Mouse (Mus musculus) left cerebral cortex, postnatal 4 days (tissue): Measurements from ENCODE around the gene Pcgf3. TPM values are rescaled to one million over a fixed set of nuclear protein-coding genes. Genes with fewer than 3 reads are reported as not detected.

Experiments used
- DNase-seq: peaks from one replicate; pipeline ENCODE4 v3.0.0-alpha.2; 2022
- intact Hi-C: fragments of 180-260 bp; cut with DNase I; formaldehyde crosslinking; loops from one replicate; pipeline ENCODE4 v1.15.1; 2025
- total RNA-seq, 2 experiments: library from RNA; stranded (reverse); gene quantifications; 2 replicates each; pipeline ENCODE4 v1.2.3; 2021

The Pcgf3 gene
- 10 to 100 TPM; 82.2 to 94.3 TPM for total RNA-seq

GRCm38 (mm10) chr5:108461082-108462065, at the start of gene Pcgf3:
Pcgf3 (plus strand) TSS chr5:108461232.
- intact Hi-C loops: no loop called here

DNA sequence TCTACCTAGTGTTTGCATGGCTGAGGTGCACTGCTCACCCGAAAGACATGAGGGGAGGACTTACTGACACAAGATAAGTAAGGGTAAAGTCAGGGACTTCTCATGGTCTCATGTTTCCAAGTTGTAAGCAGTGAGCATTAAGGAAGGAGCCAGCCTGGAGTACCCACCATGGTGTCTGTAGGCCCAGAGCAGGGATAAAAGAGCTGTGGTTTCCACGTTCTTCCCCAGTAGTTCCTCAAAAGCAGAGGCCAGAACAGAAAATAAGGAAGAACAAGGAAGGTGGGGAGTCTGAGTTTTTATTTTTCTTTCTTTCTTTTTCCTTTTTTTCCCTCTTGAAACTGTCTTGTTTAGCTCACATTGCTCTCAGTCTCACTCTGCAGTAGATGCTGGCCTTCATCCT, 46.3 kb upstream of the Pcgf3 start:
- intact Hi-C loops: no loop called here

More at GRCm38 (mm10) chr5:108461082-108462065, at the start of gene Pcgf3:
- peak; percentile 98 for DNase-seq

GRCm38 (mm10) chr5:108422741-108423140, 38.3 kb upstream of the Pcgf3 start:
- no peak for DNase-seq
- intact Hi-C loops: no loop called here

More for the DNA sequence above, 46.3 kb upstream of the Pcgf3 start:
- no peak for DNase-seq

DNA sequence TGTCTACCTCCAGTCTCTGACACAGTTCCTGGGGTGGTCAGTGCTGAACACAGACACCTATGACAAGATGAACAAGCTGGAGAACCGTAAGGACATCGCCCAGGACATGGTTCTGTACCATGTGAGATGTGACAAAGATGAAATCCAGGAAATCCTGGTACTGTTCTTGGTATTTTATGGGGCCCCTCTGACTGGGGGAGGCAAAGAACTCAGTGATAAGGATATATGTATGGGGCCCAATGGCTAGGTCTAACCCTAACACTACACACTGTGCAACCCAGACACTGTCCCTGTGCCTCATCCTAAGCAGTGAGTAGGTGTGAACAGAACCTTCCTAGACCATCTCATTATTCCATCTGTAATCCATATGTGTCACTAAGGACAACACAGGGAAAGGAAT, 37.6 kb upstream of the Pcgf3 start:
- DNase-seq: no peak
- intact Hi-C loops: no loop called here

- intact Hi-C loops: no loop called here
- peak; percentile 34 for DNase-seq
Measured at GRCm38 (mm10) chr5:108427186-108427585, 33.8 kb upstream of the Pcgf3 start.

DNA sequence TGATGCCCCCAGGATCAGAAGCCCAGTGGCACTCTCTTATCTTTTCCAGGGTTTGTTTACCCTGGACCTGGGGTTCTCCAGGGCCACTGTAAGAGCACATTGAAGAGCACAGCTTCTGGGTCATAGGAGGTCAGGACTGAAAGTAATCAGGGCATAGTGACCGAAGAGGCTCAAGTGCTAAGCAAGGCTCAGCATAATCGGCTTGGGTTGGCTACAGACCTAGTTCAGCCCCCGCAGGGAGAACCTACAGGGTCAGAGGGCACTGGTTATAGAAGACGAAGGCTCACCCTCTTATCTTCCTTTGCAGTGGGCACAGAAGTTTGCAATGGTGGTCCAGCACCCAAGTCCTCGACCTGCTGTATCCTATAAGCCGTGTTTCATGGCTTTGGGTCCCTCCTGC, 29.8 kb upstream of the Pcgf3 start:
- intact Hi-C loops: no loop called here
- DNase-seq: no peak

DNA sequence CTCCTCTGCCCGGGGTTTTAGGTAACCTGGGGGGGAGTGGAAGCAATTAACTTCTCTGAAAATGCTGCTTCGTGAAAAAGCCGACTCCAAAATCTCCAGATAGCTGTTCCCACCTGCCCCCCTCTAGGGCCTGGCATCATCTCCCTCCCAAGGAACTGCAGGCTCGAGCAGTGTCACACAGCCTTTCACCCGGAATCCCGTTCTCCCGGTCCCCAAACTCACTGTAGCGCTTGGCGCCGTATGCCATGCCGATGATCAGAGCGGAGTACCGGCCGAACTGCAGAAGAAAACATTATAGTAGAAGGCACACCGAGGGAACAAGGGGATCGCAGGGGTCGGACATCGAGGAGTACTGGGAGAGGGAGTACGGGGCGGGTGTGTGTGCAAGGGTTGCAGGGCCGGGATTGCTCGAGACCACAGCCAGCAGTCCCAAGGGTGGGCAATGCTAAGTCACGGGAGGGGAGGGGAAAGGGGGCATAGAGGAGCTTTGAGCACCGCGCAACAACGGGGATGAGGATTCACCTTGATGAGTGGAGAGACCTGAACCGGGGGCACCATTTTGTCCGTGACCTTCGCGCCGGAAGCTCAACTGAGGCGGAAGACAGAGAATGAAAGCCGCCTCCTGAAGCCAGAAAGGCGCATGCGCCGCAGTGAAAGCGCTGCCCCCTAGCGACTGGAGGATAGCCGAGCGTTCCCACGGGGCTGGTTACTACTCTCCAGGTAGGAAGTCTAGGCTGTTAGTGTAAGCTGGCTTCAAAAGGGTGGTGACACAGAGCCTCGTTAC, 27.0 kb upstream of the Pcgf3 start, which contains the start of gene Atp5k:
Gene Atp5k (minus strand): TSS at position 645 of the 784 bp plus-strand sequence.
- peak; percentile 92 for DNase-seq
- intact Hi-C loops: no loop called here

DNA sequence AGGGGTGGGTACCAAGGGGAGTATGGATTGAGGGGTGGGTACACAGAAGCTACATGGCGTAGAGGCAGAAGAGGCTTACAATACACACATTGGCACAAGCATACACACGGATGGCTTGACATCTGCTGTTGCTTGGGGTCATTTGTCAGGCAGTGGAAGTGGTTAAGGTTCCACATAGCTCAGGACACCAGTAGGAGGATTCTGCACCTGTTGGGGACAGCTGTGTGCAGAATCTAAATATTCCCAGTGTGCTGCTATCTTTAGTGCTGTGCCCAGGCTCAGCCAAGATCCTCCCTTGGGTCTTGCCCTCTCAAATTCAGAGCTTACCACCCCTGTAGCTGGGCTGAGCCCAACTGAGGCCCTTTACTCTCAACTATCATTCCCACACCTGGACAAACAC, 24.9 kb upstream of the Pcgf3 start:
- intact Hi-C loops: no loop called here
- DNase-seq: no peak

GRCm38 (mm10) chr5:108446973-108447372, 14.1 kb upstream of the Pcgf3 start:
- no peak for DNase-seq
- intact Hi-C loops: no loop called here

DNA sequence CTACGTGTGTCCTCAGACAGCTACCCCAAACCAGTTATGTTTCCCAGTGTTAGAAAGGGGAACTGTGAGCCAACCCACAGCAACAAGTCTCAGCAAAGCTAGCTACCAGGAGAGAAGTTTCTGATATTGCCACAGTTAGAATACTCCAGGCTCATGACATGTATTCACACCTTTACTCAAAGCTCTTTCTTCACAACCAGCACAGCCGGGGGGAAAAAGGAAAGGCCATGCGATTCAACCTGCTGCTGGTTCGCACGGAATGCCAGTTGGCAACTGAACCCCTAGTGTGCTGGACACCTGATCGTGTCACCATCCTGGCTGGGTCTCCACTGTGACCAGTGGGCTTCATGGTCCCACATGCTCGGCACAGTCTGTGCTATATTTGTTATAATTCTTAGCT, 13.2 kb upstream of the Pcgf3 start:
- intact Hi-C loops: no loop called here
- DNase-seq: no peak

GRCm38 (mm10) chr5:108448785-108449668, 12.0 kb upstream of the Pcgf3 start, which contains the start of gene Mfsd7a:
Mfsd7a (minus strand) TSS chr5:108448891.
- DNase-seq: peak; percentile 24
- intact Hi-C loops: no loop called here

DNA sequence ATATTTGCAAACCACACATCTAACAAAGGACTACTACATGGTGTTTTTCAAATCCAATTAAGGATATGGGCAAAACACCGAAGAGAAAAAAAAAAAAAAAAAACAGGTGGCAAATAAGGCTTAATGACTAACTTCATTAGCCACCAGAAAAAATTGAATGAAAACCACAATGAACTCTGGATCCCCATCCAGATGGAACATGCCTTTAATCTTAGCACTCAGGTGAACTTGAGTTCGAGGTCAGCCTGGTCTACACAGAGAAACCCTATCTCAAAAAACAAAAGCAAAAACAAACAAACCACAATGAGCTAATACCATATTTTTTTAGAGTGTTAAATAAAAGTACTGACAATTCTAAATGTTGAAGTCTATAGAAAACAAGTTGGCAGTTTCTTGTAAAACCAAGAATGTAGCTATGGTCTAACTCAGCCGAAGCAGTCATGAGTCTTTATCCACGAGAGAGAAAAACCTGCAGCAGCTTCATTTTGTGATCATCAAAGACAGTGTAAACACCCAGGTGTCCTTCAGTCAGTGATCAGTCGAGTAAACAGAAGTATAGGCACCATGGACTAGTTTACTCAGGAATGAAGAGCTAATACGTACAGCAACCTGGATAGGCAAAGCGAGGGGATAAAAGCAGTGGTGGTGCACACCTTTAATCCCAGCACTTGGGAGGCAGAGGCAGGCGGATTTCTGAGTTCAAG, 10.0 kb upstream of the Pcgf3 start:
- no peak for DNase-seq
- intact Hi-C loops: no loop called here

DNA sequence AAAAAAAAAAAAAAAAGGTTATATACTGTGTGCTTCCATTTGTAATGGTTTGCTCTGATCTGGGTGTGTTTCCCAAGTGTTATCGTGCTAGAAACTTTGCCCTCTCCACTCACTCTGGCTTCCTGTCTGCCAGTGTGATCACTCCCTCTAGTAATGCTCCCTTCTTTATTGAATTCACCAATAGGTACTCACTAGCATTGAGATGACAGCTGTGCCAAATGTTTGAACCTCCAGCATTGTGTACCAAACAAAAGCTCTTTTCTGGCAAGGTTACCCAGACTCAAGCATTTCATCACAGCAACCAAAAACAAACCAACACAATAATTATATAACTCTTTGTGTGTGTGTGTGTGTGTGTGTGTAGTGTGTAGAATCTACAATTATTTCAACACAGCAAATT, 9.4 kb upstream of the Pcgf3 start:
- no peak for DNase-seq
- intact Hi-C loops: no loop called here

DNA sequence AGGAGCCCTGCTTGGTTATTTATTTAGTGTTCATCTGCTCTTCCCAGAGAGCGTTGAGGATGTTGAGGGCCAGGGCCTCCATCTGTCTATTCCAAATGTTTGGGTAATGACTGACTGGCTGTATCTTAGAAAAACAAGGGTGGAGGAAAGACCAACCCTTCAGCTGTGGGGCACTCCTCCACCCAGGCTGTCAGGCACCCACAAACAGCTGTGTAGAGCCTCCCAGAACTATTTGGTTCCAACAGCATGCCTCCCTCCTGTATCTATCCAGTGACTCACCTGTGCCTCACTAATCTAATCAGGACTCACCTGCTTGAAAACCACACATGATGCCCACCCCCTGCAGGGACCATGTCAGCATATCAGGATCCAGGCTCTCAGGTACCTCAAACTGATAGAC, 8.6 kb upstream of the Pcgf3 start:
- intact Hi-C loops: no loop called here
- no peak for DNase-seq

GRCm38 (mm10) chr5:108454094-108454493, 6.9 kb upstream of the Pcgf3 start:
- intact Hi-C loops: no loop called here
- no peak for DNase-seq

DNA sequence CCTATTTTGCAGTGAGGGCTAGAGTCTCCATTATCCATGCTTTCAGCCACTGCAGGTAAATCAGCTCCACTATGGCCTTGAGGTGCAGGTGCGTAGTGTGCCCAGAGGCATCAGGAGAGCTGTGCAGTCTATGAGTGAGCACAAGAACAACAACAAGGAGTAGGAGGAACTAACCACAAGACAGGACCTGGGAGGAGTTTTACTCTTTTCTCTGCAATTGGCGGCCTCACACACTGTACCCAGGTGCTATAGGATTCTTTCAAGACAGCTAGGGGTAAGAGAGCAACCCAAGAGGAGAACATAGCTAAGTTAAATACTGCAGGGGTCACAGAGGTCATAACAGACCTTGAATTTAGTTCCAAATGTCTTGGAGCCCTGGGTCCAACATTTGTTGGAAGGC, 2.3 kb upstream of the Pcgf3 start:
- no peak for DNase-seq
- intact Hi-C loops: no loop called here

GRCm38 (mm10) chr5:108460461-108460860, 571 bp upstream of the Pcgf3 start:
- intact Hi-C loops: no loop called here
- DNase-seq: no peak

DNA sequence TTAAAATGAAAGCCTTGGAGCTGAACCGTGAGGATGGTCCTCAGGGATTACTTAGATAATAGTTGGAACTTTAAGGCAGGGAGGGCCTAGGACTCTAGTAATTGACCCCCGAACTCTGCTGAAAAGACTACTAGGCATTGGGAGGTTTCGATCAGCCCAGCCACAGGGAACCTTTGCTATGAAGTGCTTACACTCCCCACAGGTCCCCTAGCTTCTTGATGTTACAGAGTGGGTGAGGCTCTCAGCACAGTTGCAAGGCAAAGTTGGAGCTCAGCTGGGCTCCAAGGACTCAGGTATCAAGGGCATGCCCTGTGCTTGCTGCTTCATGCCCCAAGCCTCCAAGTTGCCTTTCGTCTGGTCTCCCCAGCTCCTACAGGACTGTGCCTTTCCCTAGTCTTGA, 1.4 kb downstream of the Pcgf3 start:
- no peak for DNase-seq
- intact Hi-C loops: no loop called here

DNA sequence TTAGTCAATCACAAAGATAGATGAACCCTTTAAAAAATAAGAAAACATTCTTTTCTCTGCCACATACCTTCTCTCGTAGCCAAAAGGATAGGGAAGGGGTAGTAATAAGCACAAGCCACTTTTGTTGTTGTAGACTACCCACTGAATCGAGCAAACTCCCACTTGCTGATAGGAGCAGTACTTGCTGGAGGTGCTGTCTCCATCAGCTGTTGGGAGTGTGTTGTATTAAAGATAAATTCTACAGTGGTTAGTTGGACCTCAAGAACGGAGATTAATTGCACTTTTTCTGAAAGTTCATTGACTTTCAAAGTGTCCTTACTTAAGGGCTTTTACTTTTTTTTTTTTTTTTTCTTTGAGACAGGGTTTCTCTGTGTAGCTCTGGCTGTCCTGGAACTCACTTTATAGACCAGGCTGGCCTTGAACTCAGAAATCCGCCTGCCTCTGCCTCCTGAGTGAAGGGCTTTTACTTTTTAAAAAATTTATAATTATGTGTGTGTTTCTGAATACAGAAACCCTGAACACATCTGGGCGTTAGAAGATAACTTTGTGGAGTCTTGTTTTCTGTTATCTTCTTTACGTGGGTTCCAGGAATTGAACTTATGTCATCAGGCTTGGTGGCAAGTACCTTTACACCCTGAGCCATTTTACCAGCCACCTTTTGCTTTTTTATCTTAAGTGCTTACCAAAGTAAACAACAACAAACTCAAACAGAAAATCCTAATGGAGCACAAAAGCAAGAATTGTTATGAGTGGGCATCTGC, 4.3 kb downstream of the Pcgf3 start:
- no peak for DNase-seq
- intact Hi-C loops: no loop called here
